Mouse (Mus musculus): ENCODE measurements at regions not wholly inside any gene's neighbourhood (a gene's known extent, or its start where the extent isn't known, plus 50 kb on each side); places are given as distances from the start of the nearest gene placed in this dataset.

DNA sequence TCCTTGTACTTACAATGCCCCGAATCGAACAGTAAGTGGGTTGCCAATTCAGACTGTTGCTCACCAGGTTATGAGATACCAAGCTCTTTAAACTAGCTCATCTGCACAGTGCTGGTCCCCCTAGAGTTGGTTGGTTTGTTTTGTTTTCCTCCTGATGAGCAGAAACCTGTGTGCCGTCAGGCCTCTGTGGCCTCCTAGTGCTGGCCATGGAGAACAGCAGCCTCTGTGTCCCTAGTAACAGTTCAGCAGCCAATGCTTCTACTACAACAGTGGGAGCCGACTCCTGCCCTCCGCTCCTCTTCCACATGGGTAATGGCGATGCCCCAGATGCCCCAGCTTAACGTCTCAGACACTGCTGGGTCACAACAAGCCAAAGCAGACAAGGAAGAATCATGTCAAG lies 209.5 kb upstream of the Mkln1 start:
- peak; percentile 75 for TF ChIP-seq CTCF (IDR thresholded peaks at IDR 0.05; ENCODE audit: low read depth)
- TF ChIP-seq EP300 (IDR thresholded peaks at IDR 0.05; ENCODE audit: low read depth), result no peak

Data from liver, embryonic 14.5 days (tissue).